Mouse (Mus musculus) kidney, adult 2 months (tissue): ENCODE results near the gene Senp7.

ENCODE experiments used
- CTCF ChIP-seq: fragments of 200-500 bp; conservative IDR thresholded peaks from 2 replicates; pipeline ENCODE4 v1.5.1; 2011; ENCODE audit warnings: low read depth, mild to moderate bottlenecking, control low read depth, low read length, moderate library complexity, mixed read lengths; ENCODE audit not compliant: insufficient read depth, insufficient read length
- POLR2A ChIP-seq: fragments of 200-500 bp; IDR thresholded peaks from one replicate; pipeline ENCODE4 v1.6.1; 2011; ENCODE audit warnings: low read depth, low read length, control low read depth

GRCm38 (mm10) chr16:56231300-56231699 is 183.2 kb downstream of the Senp7 start:
- TF ChIP-seq CTCF (peak; percentile 36), POLR2A (no peak)
